Mouse (Mus musculus): ENCODE results near the gene Cst11. TPM values are rescaled to one million over a fixed set of nuclear protein-coding genes. Genes with fewer than 3 reads are reported as not detected.

The Cst11 gene
- polyA plus RNA-seq (2015; fragmentation: Nextera tagmentation; extraction: Ambion mirVana) = not detected in 2 replicates

DNA sequence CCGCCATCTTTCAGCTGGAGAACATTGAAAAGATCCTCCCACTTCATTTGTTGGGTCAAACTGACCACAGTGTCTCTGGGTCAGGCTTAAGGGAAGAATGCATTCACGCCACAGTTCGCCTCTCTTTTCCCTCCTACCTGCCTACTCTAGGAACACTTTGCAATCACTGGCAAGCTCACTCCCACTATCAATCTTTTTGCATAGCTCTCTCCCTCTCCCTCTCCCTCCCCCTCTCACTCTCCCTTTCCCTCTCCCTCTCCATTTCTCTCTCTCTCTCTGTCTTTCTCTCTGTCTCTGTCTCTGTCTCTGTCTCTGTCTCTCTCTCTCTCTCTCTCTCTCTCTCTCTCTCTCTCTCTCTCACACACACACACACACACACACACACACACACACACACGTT lies at the start of gene Cst11:
Gene Cst11, minus strand, starts transcription at position 101 of the 400 bp plus-strand sequence.

DNA sequence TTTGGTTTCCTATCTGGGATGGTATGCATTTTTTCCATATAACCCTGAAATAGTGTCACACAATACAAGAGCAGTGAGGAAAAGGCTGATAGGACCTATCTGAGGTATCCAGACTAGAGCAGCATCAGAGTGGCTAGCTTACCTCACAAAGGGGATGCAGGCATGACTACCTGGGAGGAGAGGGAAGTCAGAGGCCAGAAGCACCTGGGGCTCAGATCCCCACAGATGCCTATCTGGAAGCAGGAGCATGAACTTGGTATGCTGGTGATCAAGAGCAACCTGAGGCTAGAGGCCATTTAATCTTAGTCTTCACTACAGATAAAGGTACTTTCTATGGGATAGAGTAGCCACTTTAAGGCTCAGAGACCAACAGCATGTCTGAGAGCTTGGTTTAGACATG lies 48.6 kb upstream of the Cst11 start, which contains the start of gene Cst13:
Gene Cst13, plus strand, starts transcription at position 173 of the 400 bp plus-strand sequence.

DNA sequence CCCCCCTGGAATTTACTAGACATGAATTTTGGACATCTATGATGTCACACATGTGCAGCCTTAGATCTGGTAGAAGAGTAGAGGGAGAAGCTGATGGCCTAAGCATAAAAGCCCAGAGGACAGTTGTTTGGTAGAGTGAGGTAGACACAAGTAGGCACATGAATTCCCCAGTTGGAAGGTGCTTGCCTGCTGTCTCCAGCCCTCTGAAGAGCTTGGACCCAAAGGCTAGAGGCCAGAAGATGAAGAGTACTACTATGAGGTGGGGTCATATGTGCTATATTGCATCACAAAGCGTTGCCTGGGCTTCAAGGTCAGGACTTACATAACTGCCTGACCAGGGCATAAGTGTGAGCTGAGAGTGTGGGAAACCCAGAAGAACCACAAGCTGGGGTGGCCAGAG lies 27.2 kb upstream of the Cst11 start, which contains the start of gene Cst8:
Gene Cst8, plus strand, starts transcription at position 301 of the 400 bp plus-strand sequence.

DNA sequence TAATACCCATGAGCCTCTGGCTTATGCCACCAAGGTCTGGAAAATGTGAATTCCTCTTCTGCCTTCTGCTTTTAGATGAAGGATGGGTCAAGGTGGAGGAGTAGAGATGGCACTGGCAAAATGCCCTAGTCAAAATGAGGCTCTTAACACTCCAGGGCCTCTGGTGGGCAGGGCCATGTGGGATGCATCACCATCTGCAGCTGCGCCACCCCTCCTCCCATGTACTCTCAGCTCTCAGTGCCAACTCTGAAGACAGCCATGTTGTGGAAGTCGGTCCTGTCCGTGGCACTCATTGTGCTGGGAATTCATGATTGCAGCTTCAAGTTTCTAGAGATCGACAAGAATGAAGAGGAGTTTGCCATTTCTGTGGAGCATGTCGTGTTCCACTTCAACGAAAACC lies 17.8 kb upstream of the Cst11 start, which contains the start of gene Cst12:
Gene Cst12, plus strand, starts transcription at position 220 of the 400 bp plus-strand sequence.

DNA sequence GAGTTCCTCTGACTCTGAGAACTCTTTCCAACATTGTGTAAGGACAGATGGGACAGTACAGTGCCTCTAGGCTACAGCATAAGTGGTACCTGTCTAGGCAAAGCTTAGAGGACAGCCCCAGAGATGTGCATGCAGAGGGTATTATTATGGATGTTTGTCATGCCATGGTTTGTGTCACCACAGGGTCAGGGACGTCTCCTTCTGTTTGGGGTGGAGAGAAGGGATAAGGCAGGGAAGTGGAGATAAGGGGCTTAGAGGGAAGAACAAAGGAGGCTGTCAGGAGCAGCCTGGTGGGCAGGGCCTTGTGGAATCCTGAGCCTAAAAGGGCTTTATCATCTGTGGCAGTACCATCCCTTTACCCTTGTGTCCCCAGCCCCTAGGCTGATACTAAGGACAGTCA lies 10.4 kb upstream of the Cst11 start, which contains the start of gene 8030411F24Rik:
Gene 8030411F24Rik, plus strand, starts transcription at position 301 of the 400 bp plus-strand sequence.

DNA sequence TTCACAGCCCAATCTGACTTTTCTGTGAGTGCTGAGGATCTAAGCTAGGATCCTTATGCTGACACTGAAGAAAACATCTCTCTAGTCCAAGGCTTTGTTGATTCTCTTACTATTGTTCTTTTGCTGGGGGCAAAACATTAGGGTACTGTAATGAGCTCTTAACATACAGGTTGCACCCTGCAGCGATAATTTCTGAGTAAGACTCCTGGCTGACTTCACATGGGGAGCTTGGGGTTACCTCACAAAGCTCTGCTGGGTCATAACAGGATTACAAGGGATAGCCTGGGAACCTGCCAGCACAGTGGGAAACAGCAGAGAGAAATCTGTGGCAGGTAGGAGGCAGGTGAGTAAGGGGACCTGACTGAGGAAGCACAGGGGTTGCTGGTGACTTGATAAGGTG lies 21.2 kb downstream of the Cst11 start, which contains the start of gene Cstl1:
Gene Cstl1, plus strand, starts transcription at position 301 of the 400 bp plus-strand sequence.

DNA sequence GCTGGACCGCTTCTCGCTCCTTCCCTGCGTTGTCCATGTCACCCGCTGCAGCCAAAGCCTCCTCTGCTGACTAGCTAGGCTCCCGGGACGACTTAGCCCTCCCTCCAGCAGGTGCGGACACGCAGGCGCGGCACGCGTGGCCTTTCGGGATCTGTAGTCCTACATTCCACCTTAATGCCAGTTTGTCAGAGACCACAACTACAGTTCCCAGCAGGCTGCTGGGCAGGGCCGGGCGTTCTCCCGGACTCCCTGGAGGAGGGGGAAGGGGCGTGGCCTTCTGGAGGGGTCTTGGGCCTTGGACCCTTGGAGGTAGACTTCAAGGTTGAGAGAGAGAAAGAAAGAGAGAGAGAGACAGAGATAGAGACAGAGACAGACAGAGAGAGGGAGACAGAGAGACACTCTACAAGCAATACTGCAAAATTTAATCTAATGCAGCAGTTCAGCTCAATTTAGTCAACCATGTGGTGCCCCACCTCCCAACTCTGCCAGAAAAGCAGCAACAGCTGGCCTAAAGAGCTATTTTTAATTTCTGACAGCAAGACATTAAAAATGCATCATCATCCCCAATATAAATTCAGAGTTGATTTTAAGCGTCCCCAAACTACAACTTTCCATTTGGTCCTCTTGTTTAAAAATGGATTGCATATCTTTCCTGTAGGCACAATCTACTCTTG lies 38.8 kb downstream of the Cst11 start, which contains the start of gene Napb:
Gene Napb, minus strand, starts transcription at position 141 of the 674 bp plus-strand sequence.

Other genes starting within 250 kb of the Cst11 start
- gene Nxt1, start 98.9 kb downstream of the Cst11 start, polyA plus RNA-seq (2015; fragmentation: Nextera tagmentation; extraction: Ambion mirVana) = 75.2 and 80.6 TPM in 2 replicates
- gene Gzf1, start 90.5 kb downstream of the Cst11 start, polyA plus RNA-seq (2015; fragmentation: Nextera tagmentation; extraction: Ambion mirVana) = 6.9 and 8.1 TPM in 2 replicates
- 0.45 and 0.70 TPM in 2 replicates for gene Napb, start 39.0 kb downstream of the Cst11 start, polyA plus RNA-seq (2015; fragmentation: Nextera tagmentation; extraction: Ambion mirVana)
- gene Cstl1, start 21.1 kb downstream of the Cst11 start, polyA plus RNA-seq (2015; fragmentation: Nextera tagmentation; extraction: Ambion mirVana) = not detected in 2 replicates
- not detected in 2 replicates for gene 8030411F24Rik, start 10.5 kb upstream of the Cst11 start, polyA plus RNA-seq (2015; fragmentation: Nextera tagmentation; extraction: Ambion mirVana)
- not detected in 2 replicates for gene Cst12, start 17.9 kb upstream of the Cst11 start, polyA plus RNA-seq (2015; fragmentation: Nextera tagmentation; extraction: Ambion mirVana)
- gene Cst8, start 27.3 kb upstream of the Cst11 start, polyA plus RNA-seq (2015; fragmentation: Nextera tagmentation; extraction: Ambion mirVana) = not detected in 2 replicates
- not detected in 2 replicates for gene Cst13, start 48.6 kb upstream of the Cst11 start, polyA plus RNA-seq (2015; fragmentation: Nextera tagmentation; extraction: Ambion mirVana)
- 0.31 and 0.73 TPM in 2 replicates for gene Cst9, start 63.6 kb upstream of the Cst11 start, polyA plus RNA-seq (2015; fragmentation: Nextera tagmentation; extraction: Ambion mirVana)
- not detected in 2 replicates for gene 9230104L09Rik, start 93.5 kb upstream of the Cst11 start, polyA plus RNA-seq (2015; fragmentation: Nextera tagmentation; extraction: Ambion mirVana)
- gene Cst3, start 104.2 kb upstream of the Cst11 start, polyA plus RNA-seq (2015; fragmentation: Nextera tagmentation; extraction: Ambion mirVana) = 328 and 437 TPM in 2 replicates
- gene Gm1330, start 231.8 kb upstream of the Cst11 start, polyA plus RNA-seq (2015; fragmentation: Nextera tagmentation; extraction: Ambion mirVana) = not detected in 2 replicates
- gene Gm10750, start 245.7 kb upstream of the Cst11 start, polyA plus RNA-seq (2015; fragmentation: Nextera tagmentation; extraction: Ambion mirVana) = not detected in 2 replicates

All from spleen, postnatal 0 days (tissue).